Mouse (Mus musculus) ES-E14 (cell line): ENCODE results near the gene Arhgap23. TPM values are rescaled to one million over a fixed set of nuclear protein-coding genes. Genes with fewer than 3 reads are reported as not detected.

Source experiments
- DNase-seq: peaks from one replicate; pipeline ENCODE4 v3.0.0-alpha.2; 2013; ENCODE audit warnings: low read depth, low spot score
- H3K27ac ChIP-seq: 2 replicates; pipeline ENCODE4 v1.5.1; 2012; ENCODE audit warnings: low read depth, mild to moderate bottlenecking, low read length, moderate library complexity, mixed read lengths; ENCODE audit not compliant: poor library complexity, insufficient read depth, severe bottlenecking
- H3K36me3 ChIP-seq: 2 replicates; pipeline ENCODE4 v1.6.1; 2012; ENCODE audit warnings: mild to moderate bottlenecking, low read length, moderate library complexity, mixed read lengths; ENCODE audit not compliant: control insufficient read depth, poor library complexity, insufficient read depth, severe bottlenecking
- H3K4me1 ChIP-seq, 2 experiments: fragments of 150-350 bp in 1 of 2; sonication (generic) in 1 of 2; 2 replicates each; pipeline ENCODE4 v1.6.1; 2012; ENCODE audit warnings: low read length in 2 of 2, mild to moderate bottlenecking in 1 of 2, mixed read lengths in 1 of 2; ENCODE audit not compliant: control insufficient read depth in 2 of 2, insufficient read depth in 2 of 2, poor library complexity in 1 of 2
- H3K4me3 ChIP-seq, 2 experiments: fragments of 150-350 bp in 1 of 2; sonication (generic) in 1 of 2; 2 replicates each; pipeline ENCODE4 v1.5.1; 2012; ENCODE audit warnings: low read length in 2 of 2, low read depth in 1 of 2, mild to moderate bottlenecking in 1 of 2, mixed read lengths in 1 of 2; ENCODE audit not compliant: insufficient read depth in 1 of 2, poor library complexity in 1 of 2, severe bottlenecking in 1 of 2
- H3K9ac ChIP-seq: 2 replicates; pipeline ENCODE4 v1.6.1; 2012; ENCODE audit warnings: low read depth, mild to moderate bottlenecking, low read length, mixed read lengths; ENCODE audit not compliant: poor library complexity, insufficient read depth, severe bottlenecking
- H3K9me3 ChIP-seq: fragments of 150-350 bp; sonication (generic); 2 replicates; pipeline ENCODE4 v1.6.1; 2012; ENCODE audit warnings: low read depth, mild to moderate bottlenecking, low read length; ENCODE audit not compliant: control insufficient read depth, insufficient read depth
- CHD2 ChIP-seq: IDR thresholded peaks from 2 replicates; pipeline ENCODE4 v1.6.1; 2014; ENCODE audit warnings: mild to moderate bottlenecking, low read depth, low read length, inconsistent platforms
- HCFC1 ChIP-seq: IDR thresholded peaks from 2 replicates; pipeline ENCODE4 v1.6.1; 2012; ENCODE audit warnings: low read length, inconsistent platforms, borderline replicate concordance; ENCODE audit not compliant: insufficient read depth
- MAFK ChIP-seq: IDR thresholded peaks from 2 replicates; pipeline ENCODE4 v1.6.1; 2014; ENCODE audit warnings: mild to moderate bottlenecking, low read depth, low read length, inconsistent platforms; ENCODE audit not compliant: insufficient read depth
- ZC3H11A ChIP-seq: IDR thresholded peaks from 2 replicates; pipeline ENCODE4 v1.6.1; 2012; ENCODE audit warnings: low read depth, mild to moderate bottlenecking, inconsistent platforms, low read length, borderline replicate concordance
- ZNF384 ChIP-seq: IDR thresholded peaks from 2 replicates; pipeline ENCODE4 v1.6.1; 2012; ENCODE audit warnings: low read depth, low read length, inconsistent platforms
- in situ Hi-C, 2 experiments: fragments of 600-800 bp; cut with MboI; formaldehyde crosslinking; loops; one replicate each; pipeline ENCODE4 v1.15.1; 2025; ENCODE audit warnings: low sequenced_read_pairs in 2 of 2, inconsistent platforms in 1 of 2; ENCODE audit not compliant: unreplicated experiment in 2 of 2
- total RNA-seq: library from RNA; depleted of rRNA; stranded (reverse); fragments of 300-350 nt; gene quantifications from 2 replicates; pipeline ENCODE4 v1.2.3, GENCODE M21; 2012

The Arhgap23 gene
- total RNA-seq, 1 experiment: 22.6 TPM

DNA sequence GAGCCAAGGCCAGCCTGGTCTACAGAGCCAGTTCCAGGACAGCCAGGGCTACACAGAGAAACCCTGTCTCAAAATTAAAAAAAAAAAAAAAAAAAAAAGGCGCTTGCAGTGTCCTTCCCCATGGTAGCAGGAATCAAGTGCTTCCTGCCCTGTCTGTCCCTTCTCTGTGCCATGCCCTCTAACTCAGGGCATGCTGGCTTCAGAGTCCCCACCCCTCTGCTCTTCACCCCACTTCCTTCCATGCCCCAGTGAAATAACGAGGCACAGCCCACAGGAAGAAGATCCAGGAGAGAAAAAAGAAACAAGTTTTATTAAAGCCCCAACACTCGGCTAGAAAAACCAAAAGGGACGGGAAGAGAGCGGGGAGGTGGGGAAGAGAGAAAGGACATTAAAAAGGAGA lies 93.7 kb downstream of the Arhgap23 start:
- Histone ChIP-seq H3K4me1 (peaks cover 0 to 30% of the 10 kb centered on the region in 2 experiments; a peak in 2 of 4 replicates), H3K9me3 (no peaks in the 10 kb centered on the region), H3K27ac (no peak overlapping the region), H3K36me3 (no peaks in the 10 kb centered on the region), H3K4me3 (no peak overlapping the region), H3K9ac (no peak overlapping the region)
- in situ Hi-C loops: no loop called here
- TF ChIP-seq CHD2 (no peak), ZNF384 (no peak), ZC3H11A (no peak)
- no peak for DNase-seq

DNA sequence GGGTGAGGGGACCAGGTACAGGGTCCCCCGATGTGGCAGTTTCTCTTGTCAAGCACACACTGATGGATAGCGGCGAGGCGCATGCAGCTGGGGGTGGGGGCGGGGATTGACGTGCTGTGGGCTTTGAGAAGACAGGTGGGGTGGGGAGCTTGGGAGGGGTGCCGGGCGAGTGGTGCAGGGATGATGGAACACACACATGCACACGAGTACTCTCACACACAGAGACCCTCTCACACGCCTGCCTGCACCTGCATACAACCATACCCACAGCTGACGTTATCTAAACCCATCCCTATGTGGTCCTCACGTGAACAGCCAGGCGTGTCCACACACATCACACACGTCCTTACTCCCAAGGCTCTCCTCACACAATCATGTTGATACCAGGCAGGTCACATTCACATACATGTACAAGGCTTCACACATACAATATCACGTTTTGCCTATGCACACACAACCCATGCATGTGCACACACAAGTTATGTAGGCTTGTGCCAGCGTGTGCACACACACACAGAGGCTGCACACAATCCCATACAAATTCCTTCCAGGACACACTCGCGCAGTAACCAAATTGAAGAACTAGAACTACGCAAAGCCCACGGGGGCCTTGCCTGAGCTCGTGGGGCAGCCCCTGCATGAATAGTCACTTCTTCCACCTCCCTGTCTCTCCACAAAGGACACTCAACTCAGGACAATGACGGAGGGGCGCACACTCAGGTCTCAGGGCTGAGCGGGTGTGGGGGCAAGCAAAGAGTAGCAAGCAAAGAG lies 94.6 kb downstream of the Arhgap23 start:
- H3K4me1 ChIP-seq: peaks cover 0 to 30% of the 10 kb centered on the region in 2 experiments; a peak in 2 of 4 replicates
- H3K4me3 ChIP-seq: no peak overlapping the region
- no peak for DNase-seq
- no peak overlapping the region for H3K9ac ChIP-seq
- H3K9me3 ChIP-seq: no peaks in the 10 kb centered on the region
- no peak overlapping the region for H3K27ac ChIP-seq
- in situ Hi-C loops: no loop called here
- no peaks in the 10 kb centered on the region for H3K36me3 ChIP-seq
- TF ChIP-seq MAFK (no peak), CHD2 (no peak), ZC3H11A (no peak), HCFC1 (no peak), ZNF384 (no peak)

DNA sequence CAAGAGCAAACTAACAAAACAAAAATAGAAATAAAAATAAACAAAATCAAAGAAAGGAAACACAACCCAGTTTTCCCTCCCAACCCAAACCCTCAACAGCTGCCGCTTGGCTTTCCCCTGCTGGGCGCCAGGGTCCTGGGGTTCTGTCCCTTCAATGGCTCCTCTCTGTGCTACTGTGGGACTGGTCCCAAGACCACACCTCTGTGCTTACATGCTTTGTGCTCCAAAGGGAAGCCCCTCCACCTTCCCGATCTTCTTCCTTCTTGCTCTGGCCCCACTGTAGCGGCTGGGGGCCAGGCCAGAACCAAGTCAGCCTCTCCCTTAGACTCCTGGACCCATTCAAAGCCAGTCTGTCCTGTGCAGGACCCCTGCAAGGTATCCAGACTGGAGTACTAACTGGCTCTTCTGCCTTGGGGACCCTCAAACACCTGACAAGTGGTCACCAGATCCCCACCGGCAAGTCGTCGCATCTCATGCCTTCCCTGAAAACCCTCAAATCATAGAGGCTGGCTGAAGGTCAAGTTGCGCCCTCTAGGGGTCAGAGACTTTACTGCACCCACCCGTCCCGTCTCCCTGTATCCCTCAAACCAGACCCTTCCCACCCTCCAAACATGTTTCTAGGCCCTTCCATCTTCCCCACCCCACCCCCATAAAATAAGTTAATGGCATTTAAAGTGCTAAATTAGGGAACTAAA lies 95.8 kb downstream of the Arhgap23 start:
- Histone ChIP-seq H3K9ac (peak overlapping the region; percentile 58; the same call in 1 of the 2 replicates), H3K27ac (no peak overlapping the region), H3K4me3 (peak overlapping the region; percentile 49 to 57)

DNA sequence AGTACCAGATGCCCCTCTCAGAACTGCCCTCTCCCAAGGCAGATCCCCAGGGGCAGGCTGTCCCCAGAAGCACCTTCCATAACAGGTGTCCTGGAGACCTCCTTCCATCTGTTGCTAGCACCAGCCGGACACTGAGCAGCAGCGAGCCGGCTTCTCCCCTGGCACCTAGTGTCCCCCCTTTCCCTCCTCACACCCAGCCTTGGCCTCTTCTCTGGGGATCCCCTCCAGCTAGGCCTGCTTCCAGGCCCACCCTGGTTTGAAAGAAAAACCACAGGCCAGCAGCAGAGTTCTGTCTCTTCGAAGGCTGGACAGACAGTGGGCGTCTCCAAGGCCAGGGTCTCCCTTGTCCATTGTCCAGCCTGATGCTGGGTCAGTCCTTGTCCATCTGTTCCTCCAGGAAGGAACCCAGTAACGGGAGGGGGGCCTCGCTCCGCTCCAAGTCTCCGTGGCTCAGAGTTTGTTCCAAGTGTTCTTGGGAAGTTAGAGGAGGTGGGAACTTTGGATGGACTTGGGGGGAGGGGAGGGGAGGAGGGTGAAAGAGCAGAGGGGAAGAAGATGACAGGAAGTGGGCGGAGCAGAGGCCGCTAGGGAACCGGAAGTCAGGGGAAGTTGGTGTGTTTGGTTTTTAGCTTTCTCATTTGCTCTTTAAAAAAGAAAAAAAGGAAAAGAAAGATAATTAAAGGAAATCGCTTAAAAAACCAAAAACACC lies 96.5 kb downstream of the Arhgap23 start:
- Histone ChIP-seq H3K4me1 (peaks cover 0 to 27% of the 10 kb centered on the region in 2 experiments; a peak in 2 of 4 replicates), H3K9ac (peak overlapping the region; percentile 61), H3K9me3 (no peaks in the 10 kb centered on the region), H3K4me3 (peak overlapping the region; percentile 57 to 72), H3K36me3 (no peaks in the 10 kb centered on the region; the same call in 1 of the 2 replicates), H3K27ac (peak overlapping the region; percentile 41; the same call in 1 of the 2 replicates)
- TF ChIP-seq ZNF384 (no peak), ZC3H11A (no peak), CHD2 (no peak), MAFK (no peak), HCFC1 (no peak)
- in situ Hi-C loops: no loop called here
- peak; percentile 85 for DNase-seq

More for the DNA sequence above, 95.8 kb downstream of the Arhgap23 start:
- in situ Hi-C loops: no loop called here
- peak; percentile 85 for DNase-seq
- TF ChIP-seq ZC3H11A: no peak
- no peak for TF ChIP-seq HCFC1
- no peak for TF ChIP-seq CHD2
- no peak for TF ChIP-seq ZNF384
- TF ChIP-seq MAFK: no peak
- Histone ChIP-seq H3K4me1 (peaks cover 0 to 30% of the 10 kb centered on the region in 2 experiments; a peak in 2 of 4 replicates), H3K36me3 (no peaks in the 10 kb centered on the region; the same call in 1 of the 2 replicates), H3K9me3 (no peaks in the 10 kb centered on the region)
